Mouse (Mus musculus) liver, embryonic 14.5 days (tissue): Measurements from ENCODE around the gene Eml4. TPM values are rescaled to one million over a fixed set of nuclear protein-coding genes. Genes with fewer than 3 reads are reported as not detected.
A peak's percentile ranks its signal among the peaks of the same experiment; 100 is the strongest.

Experiments
- ATAC-seq: fragments of 200-750 bp; cut with Nextera tagmentation; 2 replicates; pipeline ENCODE4 v1.8.0; 2017; ENCODE audit warnings: moderate number of reproducible peaks, mild to moderate bottlenecking, moderate library complexity; ENCODE audit not compliant: insufficient read depth
- DNase-seq, 3 experiments: peaks; one replicate each; pipeline ENCODE4 v3.0.0-alpha.2; 2012 to 2013; ENCODE audit warnings: low read depth in 3 of 3, low spot score in 3 of 3
- H3K27ac ChIP-seq: fragments of 300-500 bp; sonication (generic); 2 replicates; pipeline ENCODE4 v1.5.1; 2014; ENCODE audit warnings: moderate library complexity, mild to moderate bottlenecking, control low read depth, inconsistent platforms
- H3K27me3 ChIP-seq: fragments of 300-500 bp; sonication (generic); 2 replicates; pipeline ENCODE4 v1.6.1; 2014; ENCODE audit warnings: mild to moderate bottlenecking, low read length, moderate library complexity; ENCODE audit not compliant: control insufficient read depth, insufficient read depth
- H3K36me3 ChIP-seq: fragments of 300-500 bp; sonication (generic); replicated peaks from 2 replicates; pipeline ENCODE4 v1.6.1; 2014; ENCODE audit warnings: low read depth; ENCODE audit not compliant: control insufficient read depth, insufficient read depth
- H3K4me1 ChIP-seq, 2 experiments: fragments of 200-500 bp in 1 of 2; fragments of 300-500 bp in 1 of 2; sonication (generic) in 1 of 2; replicated peaks; 2 replicates each; pipeline ENCODE4 v1.6.1; 2012 to 2014; ENCODE audit warnings: antibody characterized with exemption in 1 of 2, inconsistent platforms in 1 of 2, low read length in 1 of 2; ENCODE audit not compliant: control insufficient read depth in 2 of 2, insufficient read depth in 2 of 2
- H3K4me2 ChIP-seq: fragments of 300-500 bp; sonication (generic); 2 replicates; pipeline ENCODE4 v1.6.1; 2014; ENCODE audit warnings: low read depth, mild to moderate bottlenecking, control low read depth, moderate library complexity
- H3K4me3 ChIP-seq, 2 experiments: fragments of 200-500 bp in 1 of 2; fragments of 300-500 bp in 1 of 2; sonication (generic) in 1 of 2; 2 replicates each; pipeline ENCODE4 v1.5.1; 2012 to 2014; ENCODE audit warnings: low read depth in 2 of 2, low read length in 2 of 2, mild to moderate bottlenecking in 2 of 2, control low read depth in 1 of 2, inconsistent platforms in 1 of 2, moderate library complexity in 1 of 2; ENCODE audit not compliant: insufficient read depth in 1 of 2
- H3K9ac ChIP-seq: fragments of 300-500 bp; sonication (generic); replicated peaks from 2 replicates; pipeline ENCODE4 v1.6.1; 2014; ENCODE audit warnings: mild to moderate bottlenecking, control low read depth, moderate library complexity
- H3K9me3 ChIP-seq: fragments of 300-500 bp; sonication (generic); 2 replicates; pipeline ENCODE4 v1.6.1; 2016; ENCODE audit warnings: low read length, mixed read lengths; ENCODE audit not compliant: control insufficient read depth
- CTCF ChIP-seq: IDR thresholded peaks from 2 replicates; pipeline ENCODE4 v1.5.1; 2016; ENCODE audit warnings: antibody characterized with exemption, low read depth, control low read depth
- EP300 ChIP-seq: IDR thresholded peaks from 2 replicates; pipeline ENCODE4 v1.6.1; 2016; ENCODE audit warnings: antibody characterized with exemption, low read depth
- WGBS: fragments of 180-500 bp; shearing (Covaris S2); extraction: QIAGEN DNeasy Blood & Tissue Kit; methylation state at CpG from one replicate; pipeline ENCODE4 v1.1.7; 2014; ENCODE audit not compliant: insufficient replicate concordance; 5-methylcytosine and 5-hydroxymethylcytosine counted together
- polyA plus RNA-seq, 2 experiments: library from polyadenylated mRNA; depleted of rRNA in 1 of 2; stranded (reverse) in 1 of 2; unstranded in 1 of 2; fragments of >200 nt; fragmentation: Nextera tagmentation in 1 of 2; extraction: Ambion mirVana in 1 of 2; gene quantifications; 2 replicates each; pipeline versions ENCODE4 v1.2.1 to v1.2.3; 2012 to 2014

The Eml4 gene
- polyA plus RNA-seq, 2 experiments: 4.8 to 5.0 TPM

DNA sequence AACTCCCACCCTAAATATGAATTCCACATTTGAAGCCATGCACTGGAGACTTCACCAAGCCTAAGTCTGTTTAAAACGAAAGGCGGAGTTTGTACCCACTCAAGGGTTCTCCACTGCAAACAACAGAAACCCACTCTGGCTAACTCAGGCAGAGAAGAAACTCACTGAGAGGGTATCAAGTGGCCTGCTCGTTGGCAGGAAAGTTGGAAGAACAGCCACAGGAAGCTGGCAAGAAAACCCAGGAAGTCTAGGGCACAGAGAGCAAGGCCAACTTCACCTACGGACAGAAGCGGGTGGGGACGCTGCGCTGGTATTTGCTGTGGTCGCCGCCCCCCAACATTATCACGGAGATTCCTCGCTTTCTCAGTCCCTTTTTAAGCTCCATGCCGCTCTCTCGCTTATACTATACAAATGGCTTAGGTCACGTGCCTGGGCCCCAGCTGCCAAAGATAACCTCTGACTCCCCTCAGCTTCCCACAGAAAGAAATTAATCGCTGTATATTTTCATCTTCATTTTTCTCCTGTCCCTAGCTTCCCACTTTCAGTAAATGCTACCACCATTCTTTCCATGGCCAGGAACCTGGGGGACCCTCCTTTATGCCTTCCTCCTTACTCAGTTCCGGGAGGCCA is 9.7 kb upstream of the Eml4 start:
- ATAC-seq: no peak
- Histone ChIP-seq H3K4me1 (peaks cover 0 to 3% of the 10 kb centered on the region in 2 experiments; a peak in 1 of 4 replicates), H3K9ac (no peak overlapping the region), H3K36me3 (no peaks in the 10 kb centered on the region), H3K27me3 (no peaks in the 10 kb centered on the region), H3K4me3 (no peak overlapping the region), H3K4me2 (no peak overlapping the region), H3K27ac (no peak overlapping the region), H3K9me3 (no peaks in the 10 kb centered on the region)
- WGBS: 48% methylated on average over 16 of the region's 16 CpGs
- no peak for DNase-seq
- TF ChIP-seq EP300 (no peak), CTCF (no peak)

DNA sequence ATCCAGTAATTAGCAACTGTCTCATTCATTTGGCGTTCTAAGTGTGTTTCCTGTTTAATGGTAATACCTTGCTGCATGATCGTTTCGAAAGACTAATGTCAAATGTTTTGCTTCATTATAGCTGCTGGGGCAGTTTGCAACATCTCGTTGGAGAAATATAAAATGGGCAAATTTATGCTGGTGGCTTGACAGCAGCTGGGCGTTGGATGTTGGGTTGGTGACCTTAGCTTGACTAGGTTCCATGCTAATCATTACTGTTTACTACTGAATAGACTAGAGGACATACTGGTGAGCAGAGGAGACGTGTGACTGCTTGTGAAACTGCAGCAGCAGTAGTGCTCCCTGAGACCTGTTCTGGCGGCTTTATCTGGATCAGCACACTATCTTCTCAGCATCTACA is 6.5 kb upstream of the Eml4 start:
- TF ChIP-seq EP300 (no peak), CTCF (no peak)
- H3K4me2 ChIP-seq: no peak overlapping the region
- no peak for ATAC-seq
- DNase-seq: no peak
- H3K27me3 ChIP-seq: no peaks in the 10 kb centered on the region
- H3K4me1 ChIP-seq: peaks cover 0 to 3% of the 10 kb centered on the region in 2 experiments; a peak in 1 of 4 replicates
- H3K36me3 ChIP-seq: no peaks in the 10 kb centered on the region
- no peak overlapping the region for H3K27ac ChIP-seq
- H3K9me3 ChIP-seq: no peaks in the 10 kb centered on the region
- 54% methylated on average over 7 of the region's 7 CpGs for WGBS
- no peak overlapping the region for H3K4me3 ChIP-seq
- H3K9ac ChIP-seq: no peak overlapping the region

DNA sequence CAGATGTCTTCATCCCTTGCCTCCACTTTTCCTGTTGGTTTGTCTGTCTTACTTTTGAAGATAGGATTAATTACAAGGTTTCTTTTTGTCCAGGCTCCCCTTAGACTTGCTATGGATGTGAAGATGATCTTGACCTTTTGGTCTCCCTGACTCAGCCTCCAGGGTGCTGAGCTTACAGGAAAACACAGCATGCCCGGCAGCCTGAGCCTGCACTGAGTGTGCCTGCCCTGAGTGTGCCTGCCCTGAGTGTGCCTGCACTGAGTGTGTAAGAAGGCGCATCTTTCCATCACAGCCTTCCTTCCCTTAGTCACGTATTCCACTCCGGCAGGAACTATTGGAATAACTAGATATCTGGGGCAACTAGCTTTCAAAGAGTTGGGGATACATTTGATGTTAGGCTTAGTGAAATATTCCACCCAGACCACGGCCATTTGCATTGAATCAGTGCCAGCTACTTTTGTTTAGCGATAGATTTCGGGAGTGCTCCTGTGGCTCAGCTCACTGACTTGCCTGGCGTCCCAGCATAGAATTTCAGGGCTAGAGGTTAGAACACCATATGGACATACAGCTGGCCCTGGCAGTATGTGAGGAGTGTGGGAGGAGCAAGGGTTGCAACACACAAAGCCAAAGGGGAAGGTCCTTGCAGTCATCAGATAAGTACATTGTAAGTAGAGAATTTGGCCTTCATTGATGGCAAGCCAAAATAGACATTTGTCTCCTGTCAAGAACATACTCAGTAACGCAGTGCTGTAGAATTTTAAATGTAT is 2.5 kb upstream of the Eml4 start:
- no peak for DNase-seq
- no peaks in the 10 kb centered on the region for H3K9me3 ChIP-seq

DNA sequence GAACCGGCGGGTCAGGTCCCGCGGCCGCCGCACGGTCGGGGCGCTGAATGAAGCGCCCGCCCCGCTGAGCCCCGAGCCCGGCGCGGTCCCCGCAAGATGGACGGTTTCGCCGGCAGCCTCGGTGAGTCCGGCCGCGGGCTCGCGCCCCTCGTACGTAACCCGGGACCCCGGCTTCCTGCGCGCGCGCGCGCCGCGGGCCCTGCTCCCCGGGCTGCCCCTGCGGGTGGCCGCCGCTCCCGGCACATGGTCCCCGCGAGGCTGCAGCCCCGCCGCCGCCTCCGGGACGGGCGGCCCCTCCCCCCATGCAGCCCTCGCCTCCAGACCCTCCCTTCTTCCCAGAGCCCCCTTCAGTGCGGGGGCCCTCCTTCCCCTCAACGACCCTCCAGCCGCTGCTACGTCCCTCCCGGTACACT is 394 bp downstream of the Eml4 start:
- Histone ChIP-seq H3K9me3 (no peaks in the 10 kb centered on the region), H3K36me3 (no peaks in the 10 kb centered on the region), H3K27ac (no peak overlapping the region), H3K4me1 (peaks cover 12 to 17% of the 10 kb centered on the region in 2 experiments), H3K27me3 (peaks cover 11% of the 10 kb centered on the region; the same call in 1 of the 2 replicates), H3K9ac (peak overlapping the region; percentile 77), H3K4me2 (peak overlapping the region; percentile 95), H3K4me3 (peak overlapping the region; percentile 69 to 83)
- no peak for DNase-seq
- 1% methylated on average over 56 of the region's 57 CpGs for WGBS
- no peak for TF ChIP-seq CTCF
- no peak for TF ChIP-seq EP300
- peak; percentile 65 for ATAC-seq

More for the DNA sequence above, 2.5 kb upstream of the Eml4 start:
- H3K9ac ChIP-seq: no peak overlapping the region
- H3K4me3 ChIP-seq: no peak overlapping the region
- peaks cover 11% of the 10 kb centered on the region; the same call in 1 of the 2 replicates for H3K27me3 ChIP-seq
- no peak overlapping the region for H3K4me2 ChIP-seq
- no peaks in the 10 kb centered on the region for H3K36me3 ChIP-seq
- H3K27ac ChIP-seq: no peak overlapping the region
- TF ChIP-seq EP300 (no peak), CTCF (no peak)
- no peak for ATAC-seq
- 66% methylated on average over 9 of the region's 9 CpGs for WGBS
- H3K4me1 ChIP-seq: peaks cover 6 to 11% of the 10 kb centered on the region in 2 experiments
